Mouse (Mus musculus): Measurements from ENCODE around the gene Prc1. TPM values are rescaled to one million over a fixed set of nuclear protein-coding genes. Genes with fewer than 3 reads are reported as not detected.

Prc1 gene
- polyA plus RNA-seq, 1 experiment from 2014 or later: 182 TPM

- H3K36me3 ChIP-seq (ENCODE audit: control insufficient read depth, insufficient read depth, low read length): peaks cover 7% of the 10 kb centered on the region
- DNase-seq (ENCODE audit: low spot score): no peak
- H3K9ac ChIP-seq (ENCODE audit: low read depth, low read length): no peak overlapping the region
- no peak overlapping the region for H3K27ac ChIP-seq (ENCODE audit: low read depth, low read length)
- WGBS: 81% methylated on average over 10 of the region's 10 CpGs
- H3K4me3 ChIP-seq (ENCODE audit: low read depth, low read length): no peak overlapping the region
- H3K9me3 ChIP-seq (ENCODE audit: control insufficient read depth, low read length): peaks cover 3% of the 10 kb centered on the region
- H3K27me3 ChIP-seq (ENCODE audit: control insufficient read depth, insufficient read depth, low read length): no peaks in the 10 kb centered on the region
- H3K4me1 ChIP-seq (replicated peaks; ENCODE audit: control insufficient read depth, insufficient read depth, low read length): no peaks in the 10 kb centered on the region
- no peak overlapping the region for H3K4me2 ChIP-seq (replicated peaks; ENCODE audit: low read depth, low read length)
- ATAC-seq (ENCODE audit: low FRiP score): no peak
Measured at GRCm38 (mm10) chr7:80280032-80280431, 14.2 kb upstream of the Prc1 start.

- Histone ChIP-seq H3K27me3 (ENCODE audit: control insufficient read depth, insufficient read depth, low read length) (no peaks in the 10 kb centered on the region), H3K4me3 (ENCODE audit: low read depth, low read length) (no peak overlapping the region), H3K4me2 (replicated peaks; ENCODE audit: low read depth, low read length) (no peak overlapping the region), H3K4me1 (replicated peaks; ENCODE audit: control insufficient read depth, insufficient read depth, low read length) (no peaks in the 10 kb centered on the region), H3K27ac (ENCODE audit: low read depth, low read length) (no peak overlapping the region), H3K36me3 (ENCODE audit: control insufficient read depth, insufficient read depth, low read length) (peaks cover 2% of the 10 kb centered on the region; the same call in 1 of the 2 replicates), H3K9ac (ENCODE audit: low read depth, low read length) (no peak overlapping the region), H3K9me3 (ENCODE audit: control insufficient read depth, low read length) (no peaks in the 10 kb centered on the region)
- WGBS: 90% methylated on average over 2 of the region's 2 CpGs
- DNase-seq (ENCODE audit: low spot score): no peak
- ATAC-seq (ENCODE audit: low FRiP score): no peak
Measured at GRCm38 (mm10) chr7:80280998-80281397, 13.3 kb upstream of the Prc1 start.

- Histone ChIP-seq H3K4me3 (ENCODE audit: low read depth, low read length) (no peak overlapping the region), H3K4me1 (replicated peaks; ENCODE audit: control insufficient read depth, insufficient read depth, low read length) (no peaks in the 10 kb centered on the region), H3K27me3 (ENCODE audit: control insufficient read depth, insufficient read depth, low read length) (no peaks in the 10 kb centered on the region), H3K27ac (ENCODE audit: low read depth, low read length) (no peak overlapping the region), H3K9me3 (ENCODE audit: control insufficient read depth, low read length) (no peaks in the 10 kb centered on the region), H3K4me2 (replicated peaks; ENCODE audit: low read depth, low read length) (no peak overlapping the region), H3K9ac (ENCODE audit: low read depth, low read length) (no peak overlapping the region), H3K36me3 (ENCODE audit: control insufficient read depth, insufficient read depth, low read length) (0 out of 2 replicates have a peak, but pooled peaks cover 2% of the 10 kb centered on the region)
- no peak for DNase-seq (ENCODE audit: low spot score)
- WGBS: 88% methylated on average over 3 of the region's 3 CpGs
- no peak for ATAC-seq (ENCODE audit: low FRiP score)
Measured at GRCm38 (mm10) chr7:80281646-80282045, 12.6 kb upstream of the Prc1 start.

GRCm38 (mm10) chr7:80283226-80283918, 10.9 kb upstream of the Prc1 start:
- Histone ChIP-seq H3K27me3 (ENCODE audit: control insufficient read depth, insufficient read depth, low read length) (no peaks in the 10 kb centered on the region), H3K9ac (ENCODE audit: low read depth, low read length) (no peak overlapping the region), H3K4me1 (replicated peaks; ENCODE audit: control insufficient read depth, insufficient read depth, low read length) (no peaks in the 10 kb centered on the region), H3K4me3 (ENCODE audit: low read depth, low read length) (no peak overlapping the region), H3K9me3 (ENCODE audit: control insufficient read depth, low read length) (no peaks in the 10 kb centered on the region), H3K27ac (ENCODE audit: low read depth, low read length) (no peak overlapping the region), H3K4me2 (replicated peaks; ENCODE audit: low read depth, low read length) (no peak overlapping the region), H3K36me3 (ENCODE audit: control insufficient read depth, insufficient read depth, low read length) (0 out of 2 replicates have a peak, but pooled peaks cover 2% of the 10 kb centered on the region)
- WGBS: 79% methylated on average over 3 of the region's 3 CpGs
- ATAC-seq (ENCODE audit: low FRiP score): no peak
- DNase-seq (ENCODE audit: low spot score): no peak

GRCm38 (mm10) chr7:80284391-80284790, 9.9 kb upstream of the Prc1 start:
- Histone ChIP-seq H3K4me3 (ENCODE audit: low read depth, low read length) (no peak overlapping the region), H3K4me2 (replicated peaks; ENCODE audit: low read depth, low read length) (no peak overlapping the region), H3K4me1 (replicated peaks; ENCODE audit: control insufficient read depth, insufficient read depth, low read length) (no peaks in the 10 kb centered on the region), H3K36me3 (ENCODE audit: control insufficient read depth, insufficient read depth, low read length) (0 out of 2 replicates have a peak, but pooled peaks cover 2% of the 10 kb centered on the region), H3K9me3 (ENCODE audit: control insufficient read depth, low read length) (no peaks in the 10 kb centered on the region), H3K9ac (ENCODE audit: low read depth, low read length) (no peak overlapping the region), H3K27me3 (ENCODE audit: control insufficient read depth, insufficient read depth, low read length) (no peaks in the 10 kb centered on the region), H3K27ac (ENCODE audit: low read depth, low read length) (no peak overlapping the region)
- 90% methylated on average over 5 of the region's 5 CpGs for whole genome bisulfite sequencing
- no peak for ATAC-seq (ENCODE audit: low FRiP score)
- DNase-seq (ENCODE audit: low spot score): no peak

DNA sequence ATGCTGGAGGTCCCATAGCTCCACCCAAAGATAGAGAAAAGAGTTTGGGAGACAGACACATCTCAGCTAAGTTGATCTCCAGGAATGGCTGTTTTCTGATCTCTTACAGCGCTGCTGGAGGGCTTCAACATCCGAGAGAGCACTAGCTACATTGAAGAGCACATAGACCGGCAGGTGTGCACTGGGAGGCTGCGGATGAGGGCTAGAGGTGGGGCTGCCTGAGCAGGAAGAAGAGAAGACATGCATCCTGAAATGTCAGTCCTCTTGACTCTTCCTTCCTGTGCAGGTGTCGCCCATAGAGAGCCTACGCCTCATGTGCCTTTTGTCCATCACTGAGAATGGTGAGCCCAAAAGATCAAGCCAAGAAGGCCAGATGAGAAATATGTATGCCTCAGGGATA, 8.5 kb upstream of the Prc1 start:
- Histone ChIP-seq H3K9ac (ENCODE audit: low read depth, low read length) (no peak overlapping the region), H3K4me2 (replicated peaks; ENCODE audit: low read depth, low read length) (no peak overlapping the region), H3K4me1 (replicated peaks; ENCODE audit: control insufficient read depth, insufficient read depth, low read length) (no peaks in the 10 kb centered on the region), H3K4me3 (ENCODE audit: low read depth, low read length) (no peak overlapping the region), H3K27me3 (ENCODE audit: control insufficient read depth, insufficient read depth, low read length) (no peaks in the 10 kb centered on the region), H3K27ac (ENCODE audit: low read depth, low read length) (no peak overlapping the region), H3K9me3 (ENCODE audit: control insufficient read depth, low read length) (no peaks in the 10 kb centered on the region), H3K36me3 (ENCODE audit: control insufficient read depth, insufficient read depth, low read length) (0 out of 2 replicates have a peak, but pooled peaks cover 2% of the 10 kb centered on the region)
- DNase-seq (ENCODE audit: low spot score) (no peak), ATAC-seq (ENCODE audit: low FRiP score) (no peak)
- 94% methylated on average over 6 of the region's 6 CpGs for WGBS

DNA sequence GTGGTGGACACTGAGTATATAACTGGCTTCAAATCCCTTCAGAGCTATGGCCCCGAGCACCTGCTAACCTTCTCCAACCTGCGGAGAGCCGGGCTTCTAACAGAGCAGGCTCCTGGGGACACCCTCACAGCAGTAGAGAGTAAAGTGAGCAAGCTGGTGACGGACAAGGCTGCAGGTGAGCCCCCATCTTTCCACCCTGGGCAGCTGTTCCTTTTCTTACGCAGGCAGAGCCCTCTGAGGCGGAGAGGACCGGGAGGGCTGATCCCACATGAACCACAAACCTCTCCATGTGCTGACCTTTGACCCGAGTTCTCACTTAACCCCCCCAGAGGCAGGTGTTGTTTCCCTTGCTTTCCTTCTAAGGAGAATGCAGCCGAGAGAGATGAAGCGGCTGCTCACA, 6.5 kb upstream of the Prc1 start:
- 71% methylated on average over 10 of the region's 10 CpGs for WGBS
- H3K36me3 ChIP-seq (ENCODE audit: control insufficient read depth, insufficient read depth, low read length): 0 out of 2 replicates have a peak, but pooled peaks cover 2% of the 10 kb centered on the region
- DNase-seq (ENCODE audit: low spot score): no peak

GRCm38 (mm10) chr7:80294764-80295648, 756 bp downstream of the Prc1 start:
- no peaks in the 10 kb centered on the region for H3K4me1 ChIP-seq (replicated peaks; ENCODE audit: control insufficient read depth, insufficient read depth, low read length)
- no peaks in the 10 kb centered on the region for H3K9me3 ChIP-seq (ENCODE audit: control insufficient read depth, low read length)
- peak overlapping the region; percentile 84 for H3K9ac ChIP-seq (ENCODE audit: low read depth, low read length)
- 10% methylated on average over 37 of the region's 37 CpGs for WGBS
- H3K4me3 ChIP-seq (ENCODE audit: low read depth, low read length): peak overlapping the region; percentile 86
- peaks cover 3% of the 10 kb centered on the region; the same call in 1 of the 2 replicates for H3K36me3 ChIP-seq (ENCODE audit: control insufficient read depth, insufficient read depth, low read length)
- H3K4me2 ChIP-seq (replicated peaks; ENCODE audit: low read depth, low read length): peak overlapping the region; percentile 74
- H3K27ac ChIP-seq (ENCODE audit: low read depth, low read length): peak overlapping the region; percentile 65
- no peaks in the 10 kb centered on the region for H3K27me3 ChIP-seq (ENCODE audit: control insufficient read depth, insufficient read depth, low read length)
- no peak; the same call in 1 of the 2 replicates for ATAC-seq (ENCODE audit: low FRiP score)
- DNase-seq (ENCODE audit: low spot score): no peak

More for the DNA sequence above, 6.5 kb upstream of the Prc1 start:
- ATAC-seq (ENCODE audit: low FRiP score): no peak
- Histone ChIP-seq H3K27ac (ENCODE audit: low read depth, low read length) (no peak overlapping the region), H3K4me3 (ENCODE audit: low read depth, low read length) (no peak overlapping the region), H3K4me2 (replicated peaks; ENCODE audit: low read depth, low read length) (no peak overlapping the region), H3K9me3 (ENCODE audit: control insufficient read depth, low read length) (no peaks in the 10 kb centered on the region), H3K27me3 (ENCODE audit: control insufficient read depth, insufficient read depth, low read length) (no peaks in the 10 kb centered on the region), H3K4me1 (replicated peaks; ENCODE audit: control insufficient read depth, insufficient read depth, low read length) (no peaks in the 10 kb centered on the region), H3K9ac (ENCODE audit: low read depth, low read length) (no peak overlapping the region)

Measured in hindbrain, embryonic 11.5 days (tissue).